ENCODE assay signal across 19 mouse cellular contexts in genomic region chr12:54074012-54074411, GRCm38 (mm10).
A peak's percentile ranks its signal among the peaks of the same experiment; 100 is the strongest.
DNase-seq lines count a peak whose midpoint lies in the region; ATAC-seq lines count a peak whose summit lies in the region.
"Had no signal": no experiment of that assay in that cellular context is flagged by ENCODE, and none has a peak within 500 bp of the region (broad histone marks: within the 10 kb centered on the region; RNA-seq: fewer than 3 reads in every experiment).

No protein-coding gene starts in this region.

- no peaks in the 10 kb centered on the region for H3K9me3 ChIP-seq in liver, embryonic 12.5 days (replicated peaks)
- H3K9me3 ChIP-seq: embryonic facial prominence, embryonic 10.5 days; embryonic facial prominence, embryonic 12.5 days; forebrain, embryonic 13.5 days; forebrain, embryonic 15.5 days had no signal

- H3K4me3 ChIP-seq in liver, embryonic 12.5 days, result no peak overlapping the region
- H3K4me3 ChIP-seq: embryonic facial prominence, embryonic 10.5 days; embryonic facial prominence, embryonic 12.5 days; forebrain, embryonic 13.5 days; forebrain, embryonic 15.5 days had no signal

- ATAC-seq in liver, embryonic 12.5 days, result no peak
- ATAC-seq: forebrain, embryonic 13.5 days; forebrain, embryonic 15.5 days had no signal

- DNase-seq in heart, adult 11 months, result peak; percentile 70
- no peak for DNase-seq in heart, adult 8-10 months (ENCODE audit: low spot score)
- DNase-seq in right cerebral cortex, adult 18-20 months, result peak; percentile 28
- no peak for DNase-seq in right cerebral cortex, postnatal 25 days
- peak; percentile 62 for DNase-seq in brain, adult 2 months (ENCODE audit: low read depth, low spot score)
- DNase-seq in telencephalon, adult 2 months (ENCODE audit: low read depth, low spot score), result peak; percentile 36
- DNase-seq: adrenal gland, adult 2 months; adrenal gland, postnatal 10 days; adrenal gland, postnatal 25 days; cerebellum, adult 11-12 months; cerebellum, adult 2 months; cerebellum, adult 9-10 months; cerebellum, postnatal 10 days; cerebellum, postnatal 25 days had no signal

- no peak overlapping the region for H3K27ac ChIP-seq in liver, embryonic 12.5 days
- H3K27ac ChIP-seq: embryonic facial prominence, embryonic 10.5 days; embryonic facial prominence, embryonic 12.5 days; forebrain, embryonic 13.5 days; forebrain, embryonic 15.5 days had no signal

- H3K4me1 ChIP-seq in liver, embryonic 12.5 days, result no peaks in the 10 kb centered on the region
- H3K4me1 ChIP-seq: embryonic facial prominence, embryonic 10.5 days; embryonic facial prominence, embryonic 12.5 days; forebrain, embryonic 13.5 days; forebrain, embryonic 15.5 days had no signal

- no peak overlapping the region for H3K9ac ChIP-seq in liver, embryonic 12.5 days
- H3K9ac ChIP-seq: embryonic facial prominence, embryonic 12.5 days; forebrain, embryonic 13.5 days; forebrain, embryonic 15.5 days had no signal

- peaks cover 6% of the 10 kb centered on the region for H3K27me3 ChIP-seq in liver, embryonic 12.5 days (replicated peaks)
- H3K27me3 ChIP-seq: forebrain, embryonic 15.5 days had no signal

- no peaks in the 10 kb centered on the region for H3K36me3 ChIP-seq in liver, embryonic 12.5 days
- H3K36me3 ChIP-seq: embryonic facial prominence, embryonic 10.5 days; embryonic facial prominence, embryonic 12.5 days; forebrain, embryonic 15.5 days had no signal

- H3K4me2 ChIP-seq in liver, embryonic 12.5 days, result no peak overlapping the region
- H3K4me2 ChIP-seq: embryonic facial prominence, embryonic 12.5 days; forebrain, embryonic 13.5 days; forebrain, embryonic 15.5 days had no signal

- 81% methylated on average over 2 of the region's 2 CpGs for WGBS in liver, embryonic 12.5 days (ENCODE audit: insufficient replicate concordance)

Comparison
In these comparisons a context has a peak if more than half of its experiments do, and no peak if none do; other contexts are left out.
1. DNase-seq: peak in heart, adult 11 months (single experiment), right cerebral cortex, adult 18-20 months (single experiment), brain, adult 2 months (single experiment) and telencephalon, adult 2 months (single experiment); none in heart, adult 8-10 months (single experiment) and right cerebral cortex, postnatal 25 days (single experiment).